Mouse (Mus musculus): ENCODE results near the gene Satb2.

DNA sequence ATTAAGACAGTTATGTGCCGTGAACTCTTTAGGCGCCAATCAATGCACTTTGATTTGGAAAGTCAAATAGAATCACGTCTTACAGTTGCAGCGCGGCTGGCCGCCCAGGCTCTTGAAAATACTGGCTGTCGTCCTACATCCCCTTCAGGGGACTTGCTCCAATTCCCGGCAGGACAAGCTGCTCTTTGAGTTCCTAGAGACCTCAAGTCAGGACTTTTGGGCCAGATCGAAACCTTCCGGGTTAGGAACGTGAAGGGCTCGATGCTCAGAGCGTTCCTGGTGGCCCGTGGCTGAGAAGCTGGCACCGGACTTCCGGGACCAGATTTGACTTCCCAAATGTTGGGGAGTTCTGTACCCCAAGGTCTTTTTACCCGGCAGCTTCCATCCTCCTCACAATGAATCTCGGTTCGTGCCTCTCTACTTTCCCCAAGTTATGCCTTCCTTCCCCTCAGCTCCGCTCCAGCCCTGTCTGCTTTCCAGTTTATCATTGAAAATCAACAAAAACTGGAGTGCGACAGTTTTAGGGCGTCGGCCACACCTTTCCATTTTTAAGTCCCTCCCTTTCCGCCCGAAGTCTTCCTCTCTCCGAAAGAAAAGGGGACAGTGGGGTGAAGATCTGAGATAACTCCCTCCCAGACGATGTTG is 2.3 kb upstream of the Satb2 start:
- TF ChIP-seq CTCF (IDR thresholded peaks at IDR 0.05; ENCODE audit: borderline replicate concordance, control insufficient read depth, extremely low read depth, insufficient read depth, low read length, poor library complexity) (no peak), POLR2A (IDR thresholded peaks at IDR 0.05; ENCODE audit: control insufficient read depth, extremely low read depth, insufficient read depth, low read length, poor library complexity) (no peak)
